Mouse (Mus musculus): Measurements from ENCODE around the gene Nfib.

The Nfib gene

GRCm38 (mm10) chr4:82509166-82509767 lies 196.3 kb downstream of the Nfib start:
- DNase-seq: no peak

GRCm38 (mm10) chr4:82508281-82508687 lies 197.3 kb downstream of the Nfib start:
- DNase-seq: no peak

GRCm38 (mm10) chr4:82507541-82508280 lies 197.8 kb downstream of the Nfib start:
- no peak for DNase-seq

GRCm38 (mm10) chr4:82506731-82507331 lies 198.7 kb downstream of the Nfib start:
- no peak for DNase-seq

- DNase-seq: no peak
These were observed 199.3 kb downstream of the Nfib start for GRCm38 (mm10) chr4:82506081-82506730.

GRCm38 (mm10) chr4:82505121-82506031 lies 200.2 kb downstream of the Nfib start:
- DNase-seq: no peak

- DNase-seq: no peak
These were observed 201.0 kb downstream of the Nfib start for GRCm38 (mm10) chr4:82504284-82505120.

GRCm38 (mm10) chr4:82504015-82504283 lies 201.6 kb downstream of the Nfib start:
- no peak for DNase-seq

GRCm38 (mm10) chr4:82503274-82504014 lies 202.1 kb downstream of the Nfib start:
- no peak for DNase-seq

- DNase-seq: no peak
These were observed 202.9 kb downstream of the Nfib start for GRCm38 (mm10) chr4:82502611-82503010.

GRCm38 (mm10) chr4:82502012-82502411 lies 203.5 kb downstream of the Nfib start:
- DNase-seq: no peak

- DNase-seq: no peak
These were observed 204.9 kb downstream of the Nfib start for GRCm38 (mm10) chr4:82500578-82501098.

- no peak for DNase-seq
These were observed 205.6 kb downstream of the Nfib start for GRCm38 (mm10) chr4:82499725-82500577.

- no peak for DNase-seq
These were observed 206.3 kb downstream of the Nfib start for GRCm38 (mm10) chr4:82499238-82499637.

GRCm38 (mm10) chr4:82497671-82498631 lies 207.6 kb downstream of the Nfib start:
- no peak for DNase-seq

- no peak for DNase-seq
These were observed 208.4 kb downstream of the Nfib start for GRCm38 (mm10) chr4:82497141-82497566.

GRCm38 (mm10) chr4:82496383-82496782 lies 209.2 kb downstream of the Nfib start:
- DNase-seq: no peak

GRCm38 (mm10) chr4:82495605-82496004 lies 209.9 kb downstream of the Nfib start:
- DNase-seq: no peak

- DNase-seq: no peak
These were observed 210.7 kb downstream of the Nfib start for GRCm38 (mm10) chr4:82494829-82495228.
